Mouse (Mus musculus) brain, embryonic 14.5 days (tissue): ENCODE data around the gene Atg7. TPM values are rescaled to one million over a fixed set of nuclear protein-coding genes. Genes with fewer than 3 reads are reported as not detected.

ENCODE experiments used
- DNase-seq: peaks from one replicate; pipeline ENCODE4 v3.0.0-alpha.2; 2011; ENCODE audit warnings: low read depth
- CTCF ChIP-seq: fragments of 200-500 bp; IDR thresholded peaks from 2 replicates; pipeline ENCODE4 v1.5.1; 2012; ENCODE audit warnings: inconsistent platforms, mild to moderate bottlenecking, moderate library complexity, borderline replicate concordance; ENCODE audit not compliant: insufficient read depth, insufficient read length; ENCODE audit errors: extremely low read depth
- POLR2A ChIP-seq: fragments of 200-500 bp; IDR thresholded peaks from 2 replicates; pipeline ENCODE4 v1.6.1; 2012; ENCODE audit warnings: mild to moderate bottlenecking, inconsistent platforms, borderline replicate concordance; ENCODE audit not compliant: poor library complexity, insufficient read depth, insufficient read length, severe bottlenecking; ENCODE audit errors: extremely low read depth
- polyA plus RNA-seq: library from polyadenylated mRNA; depleted of rRNA; stranded (reverse); fragments of >200 nt; gene quantifications from 2 replicates; pipeline ENCODE4 v1.2.3, GENCODE M21; 2012

Gene Atg7
- polyA plus RNA-seq, 1 experiment: 13.8 TPM

GRCm38 (mm10) chr6:114687035-114687434 lies 44.1 kb downstream of the Atg7 start:
- no peak for DNase-seq

GRCm38 (mm10) chr6:114690661-114691060 lies 47.8 kb downstream of the Atg7 start:
- TF ChIP-seq POLR2A (no peak), CTCF (no peak)
- DNase-seq: peak; percentile 60

More at GRCm38 (mm10) chr6:114687035-114687434, 44.1 kb downstream of the Atg7 start:
- TF ChIP-seq POLR2A (no peak), CTCF (no peak)

- DNase-seq: peak; percentile 41
- TF ChIP-seq POLR2A (no peak), CTCF (no peak)
Measured at GRCm38 (mm10) chr6:114691530-114691929, 48.6 kb downstream of the Atg7 start.

- TF ChIP-seq CTCF (no peak), POLR2A (no peak)
- DNase-seq: peak; percentile 85
Measured at GRCm38 (mm10) chr6:114692691-114693090, 49.8 kb downstream of the Atg7 start.

- TF ChIP-seq CTCF: peak; percentile 86
- TF ChIP-seq POLR2A: no peak
- peak; percentile 87 for DNase-seq
Measured at GRCm38 (mm10) chr6:114697646-114698490, 55.0 kb downstream of the Atg7 start.

GRCm38 (mm10) chr6:114698578-114698977 lies 55.7 kb downstream of the Atg7 start:
- TF ChIP-seq POLR2A (no peak), CTCF (peak; percentile 36; the same call in 1 of the 2 replicates)
- no peak for DNase-seq

- peak; percentile 47; the same call in 1 of the 2 replicates for TF ChIP-seq CTCF
- no peak for TF ChIP-seq POLR2A
- no peak for DNase-seq
Measured at GRCm38 (mm10) chr6:114700704-114701103, 57.8 kb downstream of the Atg7 start.

- TF ChIP-seq POLR2A: no peak
- TF ChIP-seq CTCF: no peak
- no peak for DNase-seq
Measured at GRCm38 (mm10) chr6:114707032-114707431, 64.1 kb downstream of the Atg7 start.

GRCm38 (mm10) chr6:114712242-114713050 lies 69.5 kb downstream of the Atg7 start:
- peak; percentile 71 for DNase-seq
- TF ChIP-seq CTCF: no peak
- no peak for TF ChIP-seq POLR2A

GRCm38 (mm10) chr6:114713538-114713937 lies 70.6 kb downstream of the Atg7 start:
- DNase-seq: no peak
- TF ChIP-seq CTCF: no peak
- TF ChIP-seq POLR2A: no peak

GRCm38 (mm10) chr6:114714654-114715053 lies 71.8 kb downstream of the Atg7 start:
- no peak for TF ChIP-seq CTCF
- TF ChIP-seq POLR2A: no peak
- DNase-seq: peak; percentile 82
